Mouse (Mus musculus): Measurements from ENCODE around the gene Hist1h2bh.
"Not testable (repeated sequence)": the region's sequence is repeated elsewhere in the genome, so short reads cannot be mapped to it uniquely, and the experiment has no call there.

Hist1h2bh gene

DNA sequence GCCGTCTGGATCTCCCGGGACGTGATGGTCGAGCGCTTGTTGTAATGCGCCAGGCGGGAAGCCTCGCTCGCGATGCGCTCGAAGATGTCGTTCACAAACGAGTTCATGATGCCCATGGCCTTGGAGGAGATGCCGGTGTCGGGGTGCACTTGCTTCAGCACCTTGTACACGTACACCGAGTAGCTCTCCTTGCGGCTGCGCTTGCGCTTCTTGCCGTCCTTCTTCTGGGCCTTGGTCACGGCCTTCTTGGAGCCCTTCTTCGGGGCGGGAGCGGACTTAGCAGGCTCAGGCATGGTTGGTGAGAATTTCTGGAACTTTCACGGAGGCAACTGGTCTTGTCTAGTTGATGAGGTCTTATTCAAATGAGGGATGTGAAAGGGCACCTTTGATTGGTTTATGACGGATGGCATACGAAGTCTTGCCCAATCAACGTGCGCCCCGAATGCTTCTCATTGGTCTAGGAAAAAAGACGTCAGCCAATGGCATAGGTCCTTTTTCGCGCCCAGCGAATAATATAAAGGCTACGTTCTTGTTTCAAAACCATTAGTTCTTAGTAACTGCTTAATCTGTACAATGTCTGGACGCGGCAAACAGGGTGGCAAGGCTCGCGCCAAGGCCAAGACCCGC lies 30.8 kb upstream of the Hist1h2bh start, which contains the start of the genes Hist1h2bf and Hist1h2ad:
TSS of gene Hist1h2bf (minus strand) at position 299 of the 627 bp plus-strand sequence.
TSS of gene Hist1h2ad (plus strand) at position 484 of the 627 bp plus-strand sequence.
- DNase-seq (ENCODE audit: low spot score) = peak; percentile 85

GRCm38 (mm10) chr13:23573034-23573897 lies 30.1 kb upstream of the Hist1h2bh start:
- DNase-seq (ENCODE audit: low spot score) = not testable (repeated sequence)

DNA sequence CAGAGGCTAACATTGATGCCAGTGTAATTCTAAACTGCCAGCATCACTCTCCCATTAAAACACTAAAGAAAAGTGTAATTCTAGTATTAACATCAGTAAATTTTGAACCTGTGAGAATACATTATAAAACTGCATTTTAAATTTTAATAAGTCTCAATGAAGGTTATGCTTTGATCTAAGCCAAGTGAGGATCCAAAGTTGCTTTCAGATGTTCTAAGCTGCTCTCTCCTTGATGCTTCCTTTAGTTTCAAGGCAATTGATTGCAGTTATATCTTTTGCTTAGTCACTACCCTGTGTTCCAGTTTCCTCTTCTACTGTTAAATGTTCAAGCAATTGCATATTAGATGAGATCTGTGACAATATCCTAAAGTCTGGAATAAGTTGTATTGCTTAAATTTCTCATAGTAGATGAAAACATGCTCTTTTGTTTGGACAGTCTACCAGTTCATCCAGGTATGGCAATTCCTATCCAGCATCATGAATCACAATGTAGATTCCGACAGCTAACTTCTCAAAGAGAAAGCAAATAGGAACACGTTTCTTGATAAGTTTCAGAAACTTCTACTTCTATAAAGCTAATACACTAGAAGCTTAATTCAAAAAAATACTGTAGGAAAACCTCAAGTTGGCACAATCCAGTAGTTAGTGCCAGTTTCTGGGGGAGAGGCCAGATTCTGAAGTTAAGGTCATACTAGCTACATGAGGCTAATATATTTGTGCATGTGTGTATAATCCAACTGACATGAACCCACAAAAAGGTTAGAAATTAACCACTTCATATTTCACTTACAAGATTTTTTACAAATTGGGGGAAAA lies 29.2 kb upstream of the Hist1h2bh start:
- no peak for DNase-seq (ENCODE audit: low spot score)

DNA sequence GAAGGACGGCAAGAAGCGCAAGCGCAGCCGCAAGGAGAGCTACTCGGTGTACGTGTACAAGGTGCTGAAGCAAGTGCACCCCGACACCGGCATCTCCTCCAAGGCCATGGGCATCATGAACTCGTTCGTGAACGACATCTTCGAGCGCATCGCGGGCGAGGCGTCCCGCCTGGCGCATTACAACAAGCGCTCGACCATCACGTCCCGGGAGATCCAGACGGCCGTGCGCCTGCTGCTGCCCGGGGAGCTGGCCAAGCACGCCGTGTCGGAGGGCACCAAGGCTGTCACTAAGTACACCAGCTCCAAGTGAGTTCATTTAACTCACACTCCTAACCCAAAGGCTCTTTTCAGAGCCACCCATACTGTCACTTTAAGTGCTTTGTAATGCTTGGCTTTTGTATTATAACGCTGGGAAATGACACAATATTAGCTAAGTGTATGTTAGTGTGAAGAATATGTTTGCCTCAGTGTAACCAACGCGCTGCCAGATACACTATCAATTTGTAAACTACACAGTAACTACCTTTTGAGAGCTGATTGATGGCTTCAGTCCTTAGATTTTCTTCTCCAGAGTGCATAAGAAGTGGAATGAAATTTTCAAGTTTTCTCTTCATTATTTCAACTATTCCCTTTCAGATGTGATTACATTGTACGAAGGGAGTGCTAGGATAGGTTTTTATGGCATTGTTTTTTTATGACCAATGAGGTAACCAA lies 28.5 kb upstream of the Hist1h2bh start:
- DNase-seq (ENCODE audit: low spot score) = not testable (repeated sequence)

- peak; percentile 68 for DNase-seq (ENCODE audit: low spot score)
Measured at GRCm38 (mm10) chr13:23571022-23571503, 27.9 kb upstream of the Hist1h2bh start, which contains the start of the genes Hist1h2ae and Hist1h2bg. Hist1h2ae (minus strand) TSS chr13:23571220. Hist1h2bg (plus strand) TSS chr13:23571396.

- DNase-seq (ENCODE audit: low spot score) = not testable (repeated sequence)
Measured at GRCm38 (mm10) chr13:23570261-23571021, 27.2 kb upstream of the Hist1h2bh start.

- no peak for DNase-seq (ENCODE audit: low spot score)
Measured at GRCm38 (mm10) chr13:23564482-23564881, 21.3 kb upstream of the Hist1h2bh start.

DNA sequence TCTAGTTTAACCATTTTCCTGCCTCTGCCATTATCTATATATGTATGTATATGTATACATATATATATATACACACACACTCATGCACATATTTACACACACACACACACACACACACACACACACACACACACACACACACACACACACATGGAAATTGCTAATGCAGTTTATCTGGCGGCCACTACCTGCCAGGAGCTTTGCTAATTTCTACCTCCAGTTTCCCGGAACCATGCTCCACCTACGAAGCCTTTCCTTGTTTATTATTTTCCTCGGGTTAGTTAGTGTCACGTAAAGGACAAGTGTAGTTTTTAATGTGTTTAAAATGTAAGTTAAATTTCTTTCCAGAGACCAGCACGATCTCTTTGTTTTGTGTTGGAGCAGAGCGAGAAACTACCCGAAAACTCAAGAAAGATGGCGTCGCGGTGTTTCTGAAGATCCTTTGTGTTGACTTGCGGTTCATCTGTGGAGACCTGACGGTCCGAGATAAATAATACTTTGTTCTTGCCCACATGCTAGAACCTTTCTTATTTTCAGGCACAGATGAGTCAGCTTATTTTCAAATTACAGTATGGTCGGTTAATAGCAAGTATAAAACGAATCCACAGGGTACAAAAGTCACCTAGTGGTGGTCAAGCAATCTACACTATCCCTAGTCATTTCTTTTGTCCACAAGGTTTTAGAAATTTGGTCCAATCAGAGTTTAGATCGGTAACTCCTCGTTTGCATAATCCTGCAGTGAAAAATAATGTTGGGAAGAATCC lies 19.7 kb upstream of the Hist1h2bh start:
- DNase-seq (ENCODE audit: low spot score) = peak; percentile 33

GRCm38 (mm10) chr13:23561883-23562659 lies 18.9 kb upstream of the Hist1h2bh start, which contains the start of gene Hist1h3e:
Hist1h3e (minus strand) TSS chr13:23562369.
- peak; percentile 95 for DNase-seq (ENCODE audit: low spot score)

- DNase-seq (ENCODE audit: low spot score) = not testable (repeated sequence)
Measured at GRCm38 (mm10) chr13:23561531-23561882, 18.3 kb upstream of the Hist1h2bh start.

DNA sequence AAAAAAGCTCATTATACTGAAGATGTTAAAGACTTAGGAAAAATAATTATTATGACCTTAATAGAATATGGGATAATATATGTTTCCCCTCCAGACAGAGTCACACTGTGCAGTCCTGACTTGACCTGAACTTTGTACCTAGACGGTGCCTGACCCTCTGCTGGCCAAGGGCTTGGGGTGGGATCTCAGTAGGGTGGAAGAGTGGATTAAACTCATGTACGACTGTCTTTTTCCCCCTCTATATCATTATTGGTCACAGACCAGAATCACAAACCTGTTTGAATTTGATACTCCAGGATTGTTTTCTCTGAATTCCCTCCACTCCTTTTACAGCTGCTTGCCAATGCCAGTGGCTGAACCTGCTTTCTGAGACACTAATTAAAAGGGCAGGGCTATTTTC lies 17.5 kb upstream of the Hist1h2bh start:
- not testable (repeated sequence) for DNase-seq (ENCODE audit: low spot score)

- no peak for DNase-seq (ENCODE audit: low spot score)
Measured at GRCm38 (mm10) chr13:23556906-23557305, 13.7 kb upstream of the Hist1h2bh start.

- peak; percentile 63 for DNase-seq (ENCODE audit: low spot score)
Measured at GRCm38 (mm10) chr13:23555839-23556416, 12.7 kb upstream of the Hist1h2bh start.

GRCm38 (mm10) chr13:23554925-23555838 lies 12.0 kb upstream of the Hist1h2bh start:
- peak; percentile 60 for DNase-seq (ENCODE audit: low spot score)

DNA sequence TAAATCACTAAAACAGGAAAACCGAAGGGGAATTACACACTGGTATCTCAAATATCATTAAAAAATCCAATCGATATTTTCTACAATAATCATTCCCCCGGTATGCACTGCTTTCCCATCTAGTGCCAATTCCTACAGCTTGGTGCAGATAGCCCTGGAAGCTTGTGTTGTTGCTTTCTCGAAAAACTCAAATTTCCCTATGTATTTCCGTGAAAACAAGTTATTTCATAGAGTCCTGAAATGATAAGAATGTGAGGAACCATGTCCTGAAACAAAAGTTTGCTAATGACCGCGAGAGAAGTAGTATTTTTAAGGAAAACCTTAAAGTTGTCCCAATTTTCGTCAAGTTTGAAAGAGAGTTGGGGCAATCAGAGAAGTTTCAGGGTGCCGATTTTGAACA lies 11.2 kb upstream of the Hist1h2bh start:
- no peak for DNase-seq (ENCODE audit: low spot score)

- DNase-seq (ENCODE audit: low spot score) = no peak
Measured at GRCm38 (mm10) chr13:23552962-23553361, 9.8 kb upstream of the Hist1h2bh start, which contains the start of gene Hist1h1d. Hist1h1d (plus strand) TSS chr13:23553262.

Measured in T-cell, adult 2 months (primary cell).